Mouse (Mus musculus): Measurements from ENCODE around the gene Gm10197.

DNA sequence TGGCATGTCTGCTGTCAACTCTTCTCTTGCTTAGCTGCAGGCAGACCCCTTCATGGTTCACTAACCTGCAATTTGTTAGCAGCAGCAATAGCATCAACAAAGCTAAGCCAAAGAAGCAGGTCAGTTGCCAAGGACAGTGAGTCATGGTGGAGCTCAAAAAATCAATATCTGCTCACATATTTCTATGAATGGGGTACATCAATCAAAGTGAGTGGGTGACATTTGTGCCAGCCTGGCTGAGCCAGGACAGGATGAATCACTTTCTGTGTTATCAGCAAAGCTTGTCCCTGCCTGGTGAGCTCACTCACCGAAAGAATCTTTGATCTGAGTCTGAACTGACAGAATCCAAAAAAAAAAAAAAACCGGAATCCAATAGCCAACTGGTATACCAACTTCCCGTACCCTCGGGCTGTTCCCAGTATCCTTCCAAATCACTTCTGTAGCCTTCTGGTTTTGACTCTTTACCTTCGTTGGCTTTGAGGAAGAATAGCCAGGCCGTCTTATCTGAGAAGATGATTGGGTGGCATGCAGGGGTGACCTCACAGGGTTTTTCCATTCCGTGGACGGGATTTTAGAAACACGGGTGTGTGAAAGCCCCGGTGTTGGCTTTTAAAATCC, 32.8 kb upstream of the Gm10197 start:
- no peak for TF ChIP-seq CTCF (IDR thresholded peaks at IDR 0.05; ENCODE audit: low read depth, low read length)
- TF ChIP-seq POLR2A (IDR thresholded peaks at IDR 0.05; ENCODE audit: borderline replicate concordance, low read depth, low read length), result no peak

Data from bone marrow macrophage, adult 2 months (primary cell).